Mouse (Mus musculus) testis, adult 2 months (tissue): ENCODE measurements around the gene Krtap3-2.

Source experiments
- CTCF ChIP-seq: fragments of 200-500 bp; IDR thresholded peaks from 2 replicates; pipeline ENCODE4 v1.5.1; 2012; ENCODE audit warnings: low read depth, mild to moderate bottlenecking, inconsistent platforms, low read length, moderate library complexity; ENCODE audit not compliant: control insufficient read depth, insufficient read depth, insufficient replicate concordance
- POLR2A ChIP-seq: fragments of 200-500 bp; IDR thresholded peaks from 2 replicates; pipeline ENCODE4 v1.6.1; 2012; ENCODE audit warnings: low read depth, mild to moderate bottlenecking, inconsistent platforms, low read length, moderate library complexity; ENCODE audit not compliant: control insufficient read depth

DNA sequence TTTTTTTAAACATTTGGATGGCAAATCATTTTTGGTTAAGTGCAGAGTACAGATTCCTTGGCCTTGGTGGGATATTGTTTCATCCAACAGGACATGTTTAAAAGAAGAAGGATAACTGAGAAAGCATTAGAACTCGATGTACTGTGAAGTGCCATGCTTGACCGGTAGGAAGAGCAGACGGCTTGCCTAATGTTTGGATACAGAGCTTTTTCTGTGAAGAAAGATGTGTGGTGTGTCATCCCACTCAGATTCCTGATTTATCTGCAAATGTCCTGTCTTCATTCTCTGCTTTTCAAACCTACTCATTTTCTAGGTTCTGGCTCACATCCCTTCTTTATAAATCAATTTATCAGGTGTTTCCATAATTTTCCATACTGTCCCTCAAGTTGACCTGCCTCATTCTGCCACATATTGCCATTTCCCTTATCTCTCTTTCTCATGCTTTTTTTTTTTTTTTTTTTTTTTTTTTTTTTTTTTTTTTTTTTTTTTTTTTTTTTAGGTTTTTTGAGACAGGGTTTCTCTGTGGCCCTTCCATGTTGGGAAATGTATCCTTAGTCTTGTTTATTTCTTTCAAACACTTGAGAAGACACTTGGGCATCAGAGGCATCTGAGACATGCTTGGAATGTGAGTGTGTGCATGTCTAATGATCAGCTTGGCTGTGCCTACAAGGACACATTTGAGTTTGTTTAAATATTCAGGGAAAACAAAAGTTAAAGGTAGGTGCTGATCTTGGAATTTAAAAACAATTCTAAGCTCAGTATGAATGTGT, 1.5 kb upstream of the Krtap3-2 start:
- TF ChIP-seq POLR2A, result no peak
- TF ChIP-seq CTCF, result no peak
